Mouse (Mus musculus) layer of hippocampus, postnatal 25 days (tissue): ENCODE results near the gene Dock4. TPM values are rescaled to one million over a fixed set of nuclear protein-coding genes. Genes with fewer than 3 reads are reported as not detected.

Experiments
- DNase-seq, 2 experiments: peaks; one replicate each; pipeline ENCODE4 v3.0.0; 2022; ENCODE audit warnings: mixed read lengths in 2 of 2, low spot score in 1 of 2; ENCODE audit errors: extremely low spot score in 1 of 2
- total RNA-seq, 2 experiments: library from RNA; stranded (reverse); gene quantifications; 2 replicates each; pipeline ENCODE4 v1.2.3; 2021

Dock4 gene
- total RNA-seq, 2 experiments from 2014 or later: 205 to 242 TPM

- no peak for DNase-seq
Measured at GRCm38 (mm10) chr12:40714288-40714687, 268.5 kb downstream of the Dock4 start.

- DNase-seq: no peak
Measured at GRCm38 (mm10) chr12:40715174-40715573, 269.4 kb downstream of the Dock4 start.

- DNase-seq: no peak
Measured at GRCm38 (mm10) chr12:40728373-40728772, 282.6 kb downstream of the Dock4 start.

- DNase-seq: no peak
Measured at GRCm38 (mm10) chr12:40730756-40731155, 285.0 kb downstream of the Dock4 start.

GRCm38 (mm10) chr12:40745501-40745900 lies 299.7 kb downstream of the Dock4 start:
- no peak for DNase-seq

- no peak for DNase-seq
Measured at GRCm38 (mm10) chr12:40746081-40746480, 300.3 kb downstream of the Dock4 start.

- DNase-seq: no peak
Measured at GRCm38 (mm10) chr12:40759281-40759680, 313.5 kb downstream of the Dock4 start.

- no peak for DNase-seq
Measured at GRCm38 (mm10) chr12:40767258-40767816, 321.6 kb downstream of the Dock4 start.

- no peak for DNase-seq
Measured at GRCm38 (mm10) chr12:40773091-40773490, 327.3 kb downstream of the Dock4 start.

- DNase-seq: no peak
Measured at GRCm38 (mm10) chr12:40781554-40781953, 335.8 kb downstream of the Dock4 start.

GRCm38 (mm10) chr12:40788621-40789111 lies 342.9 kb downstream of the Dock4 start:
- DNase-seq: no peak

- no peak for DNase-seq
Measured at GRCm38 (mm10) chr12:40789379-40790361, 343.9 kb downstream of the Dock4 start.

- no peak for DNase-seq
Measured at GRCm38 (mm10) chr12:40791221-40791620, 345.5 kb downstream of the Dock4 start.

- DNase-seq: no peak
Measured at GRCm38 (mm10) chr12:40792184-40792650, 346.5 kb downstream of the Dock4 start.

- no peak for DNase-seq
Measured at GRCm38 (mm10) chr12:40794066-40794465, 348.3 kb downstream of the Dock4 start.

GRCm38 (mm10) chr12:40794756-40795155 lies 349.0 kb downstream of the Dock4 start:
- no peak for DNase-seq

GRCm38 (mm10) chr12:40795768-40796167 lies 350.0 kb downstream of the Dock4 start:
- no peak for DNase-seq

GRCm38 (mm10) chr12:40796813-40797491 lies 351.2 kb downstream of the Dock4 start:
- no peak for DNase-seq

GRCm38 (mm10) chr12:40797561-40798343 lies 352.0 kb downstream of the Dock4 start:
- no peak for DNase-seq
